Mouse (Mus musculus) neutrophil, adult 5-6 weeks (primary cell): ENCODE measurements at regions not wholly inside any gene's neighbourhood (a gene's known extent, or its start where the extent isn't known, plus 50 kb on each side); places are given as distances from the start of the nearest gene placed in this dataset.

Experiments
- ATAC-seq: fragments of 151-379, 151-347 bp; 2 replicates; pipeline ENCODE4 v1.8.0; 2017; ENCODE audit warnings: mild to moderate bottlenecking, moderate TSS enrichment; ENCODE audit not compliant: insufficient number of reproducible peaks, poor library complexity, low FRiP score, severe bottlenecking; ENCODE audit errors: extremely low read depth

DNA sequence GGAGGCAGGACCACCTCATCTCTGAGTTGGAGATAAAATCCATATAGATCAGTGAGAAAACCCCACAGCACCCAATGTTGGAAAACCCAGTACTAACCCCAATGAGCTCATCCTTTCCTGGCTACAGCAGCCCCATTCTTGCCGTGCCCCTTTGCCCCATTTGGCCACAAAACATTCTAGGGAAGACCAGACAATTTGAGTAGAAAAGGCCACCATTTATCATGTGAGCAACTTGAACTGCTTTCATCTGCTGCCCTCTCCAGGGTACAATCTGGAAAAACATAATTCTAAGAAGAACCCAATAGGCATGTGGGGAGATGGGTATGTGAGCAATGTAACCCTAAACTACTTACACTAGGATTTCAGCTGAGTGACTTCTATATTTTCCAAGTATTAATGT, 274.7 kb downstream of the Tex13c3 start:
- no peak for ATAC-seq

- ATAC-seq, result no peak
Measured at GRCm38 (mm10) chrX:19202542-19202941, 278.6 kb downstream of the Tex13c3 start.

DNA sequence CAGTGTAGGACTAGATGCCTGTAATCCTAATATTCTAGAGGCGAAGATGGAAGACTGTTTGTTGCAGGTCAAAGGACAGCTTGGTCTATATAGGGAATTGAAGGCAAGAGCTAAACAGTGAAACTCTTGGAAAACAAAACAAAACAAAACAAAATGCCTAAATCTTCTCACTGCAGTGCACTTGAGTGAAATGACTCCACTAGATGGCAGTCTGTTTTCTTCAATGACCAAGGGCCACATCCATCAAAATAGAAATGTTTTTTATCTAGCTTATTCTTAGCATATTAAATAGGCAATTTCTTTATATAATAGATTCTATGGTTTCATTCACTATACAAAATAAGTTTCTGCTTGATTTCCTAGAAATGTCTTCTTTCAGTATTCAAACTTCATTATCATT, 279.7 kb downstream of the Tex13c3 start:
- no peak for ATAC-seq

- no peak for ATAC-seq
Measured at GRCm38 (mm10) chrX:19199531-19199930, 281.6 kb downstream of the Tex13c3 start.

DNA sequence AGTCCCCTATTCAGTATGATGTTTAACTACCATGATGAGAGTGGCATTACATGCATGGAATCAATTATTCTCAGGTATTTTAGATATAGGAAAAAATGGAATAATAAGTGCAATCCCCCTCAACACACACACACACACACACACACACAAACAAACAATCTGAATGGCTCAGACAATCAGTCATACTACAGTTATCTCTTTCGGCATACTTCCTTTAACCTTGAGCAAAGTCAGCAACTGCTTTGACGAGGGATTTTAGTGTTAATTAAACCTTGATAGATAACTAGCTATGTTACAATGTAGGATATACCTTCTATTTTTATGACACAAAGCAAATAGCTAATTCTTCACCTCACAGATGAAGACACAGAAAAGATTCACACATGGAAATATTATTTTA, 312.1 kb downstream of the Tex13c3 start:
- ATAC-seq, result no peak

- ATAC-seq, result no peak
Measured at GRCm38 (mm10) chrX:19168546-19168945, 312.6 kb downstream of the Tex13c3 start.

GRCm38 (mm10) chrX:19168111-19168510, 313.0 kb downstream of the Tex13c3 start:
- ATAC-seq, result no peak

DNA sequence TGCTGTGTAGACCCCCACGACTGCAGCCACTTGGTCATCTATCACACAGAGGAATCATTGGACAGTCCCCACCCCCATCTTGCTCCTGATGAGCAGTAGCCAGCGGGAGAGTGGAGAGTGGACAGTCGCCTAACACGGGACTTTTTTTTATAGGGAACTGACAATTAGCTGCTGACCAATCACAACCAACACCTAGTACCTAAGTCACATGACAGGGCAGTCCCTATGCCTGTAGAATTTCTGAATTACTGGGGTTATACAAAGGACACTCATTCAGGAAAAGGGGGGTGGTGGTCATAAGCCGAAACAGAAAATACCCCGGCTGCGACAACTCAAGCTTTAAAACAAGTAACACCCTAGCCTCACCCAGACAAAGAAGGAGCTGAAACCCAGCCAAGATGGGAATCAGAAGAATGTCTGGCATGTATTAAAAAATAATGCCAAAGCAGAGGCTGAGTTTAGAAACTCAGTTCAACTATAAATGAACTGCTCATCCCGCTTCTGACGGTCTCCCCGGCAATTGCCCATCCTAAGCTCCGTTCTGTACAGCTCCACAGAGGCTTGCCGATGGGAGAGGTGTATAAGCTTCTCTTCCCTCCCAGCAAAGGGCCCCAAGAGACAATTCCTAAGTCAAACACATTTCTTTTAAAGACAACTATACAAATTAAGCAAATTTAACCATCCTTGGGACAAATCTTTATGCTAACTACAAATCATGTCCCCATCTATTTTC, 313.8 kb downstream of the Tex13c3 start:
- peak; percentile 69; the same call in 1 of the 2 replicates for ATAC-seq

GRCm38 (mm10) chrX:19165891-19166644, 315.1 kb downstream of the Tex13c3 start:
- no peak for ATAC-seq

GRCm38 (mm10) chrX:19164151-19164550, 317.0 kb downstream of the Tex13c3 start:
- no peak for ATAC-seq

GRCm38 (mm10) chrX:19162958-19163357, 318.2 kb downstream of the Tex13c3 start:
- no peak for ATAC-seq

DNA sequence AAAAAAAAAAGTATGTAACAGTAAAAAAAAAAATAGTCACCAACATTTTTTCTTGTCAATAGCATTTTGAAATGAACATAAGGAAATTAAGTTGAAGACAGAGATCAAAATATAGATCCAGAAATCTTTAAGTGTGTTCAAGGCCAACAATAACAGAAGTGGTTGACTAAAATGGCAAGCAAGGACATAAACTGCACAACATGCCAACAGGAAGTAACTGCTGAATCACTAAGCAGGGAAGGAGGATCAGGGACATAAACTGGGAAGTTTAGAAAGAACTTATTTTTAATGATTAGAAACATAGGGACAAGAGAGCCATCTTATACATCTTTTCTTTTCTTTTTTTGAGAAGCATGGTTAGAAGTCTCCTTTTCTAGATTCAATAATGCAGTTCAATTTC, 318.8 kb downstream of the Tex13c3 start:
- ATAC-seq, result no peak

- no peak for ATAC-seq
Measured at GRCm38 (mm10) chrX:19160275-19160930, 320.7 kb downstream of the Tex13c3 start.

DNA sequence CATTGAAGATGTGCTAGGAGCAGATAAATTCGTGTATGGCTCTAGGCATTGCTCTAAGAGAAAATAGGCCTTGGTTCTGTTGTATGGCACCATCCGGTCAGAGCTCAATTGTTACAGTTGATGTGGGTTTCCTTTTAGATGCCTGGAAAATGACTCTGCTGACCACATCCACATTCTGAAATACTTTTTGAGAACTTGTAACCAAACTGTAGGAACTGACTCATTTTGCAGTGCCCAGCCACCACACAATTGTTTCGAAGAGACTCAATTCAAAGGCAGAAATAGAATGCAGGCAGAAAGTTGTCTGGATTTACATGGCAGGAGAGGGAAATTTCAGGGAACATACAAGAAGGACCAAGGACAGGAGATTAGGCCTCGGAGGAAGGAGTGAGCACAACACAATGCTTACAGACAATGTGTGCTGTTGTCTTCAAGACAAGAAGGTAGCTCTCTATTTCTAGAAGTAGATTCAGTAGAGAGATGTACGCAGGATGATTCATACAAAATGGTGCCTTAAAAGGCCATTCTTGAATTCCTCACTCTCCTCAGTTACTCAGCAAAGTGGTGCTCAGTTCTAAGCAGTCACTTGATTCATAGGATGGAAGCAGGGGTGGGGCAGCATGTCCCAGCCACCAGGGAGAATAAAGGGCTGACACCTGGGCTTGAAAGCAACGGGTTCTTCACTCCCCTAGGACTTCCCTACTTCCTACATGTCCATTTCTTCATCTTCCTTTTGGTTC, 323.5 kb downstream of the Tex13c3 start:
- ATAC-seq, result peak; percentile 30; the same call in 1 of the 2 replicates

DNA sequence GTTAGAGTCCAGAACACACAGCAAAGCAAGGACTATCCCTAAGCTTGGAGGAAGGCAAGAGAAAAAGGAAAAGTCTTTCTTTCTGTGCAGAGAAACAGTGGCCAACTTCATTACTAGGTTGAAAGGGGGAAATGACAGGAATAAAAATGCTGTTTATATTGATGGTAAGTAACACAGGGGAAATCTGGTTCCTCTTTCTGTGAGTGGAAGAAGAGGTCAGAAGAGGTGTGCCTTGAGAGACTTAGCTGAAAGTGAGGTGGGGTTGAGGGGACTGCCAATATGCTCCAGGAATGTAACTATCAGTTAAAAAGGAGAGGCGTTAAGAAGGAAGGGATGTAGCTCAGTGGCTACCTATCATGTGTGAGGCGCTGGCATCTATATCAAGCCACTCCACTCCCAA, 327.5 kb downstream of the Tex13c3 start:
- no peak for ATAC-seq

- no peak for ATAC-seq
Measured at GRCm38 (mm10) chrX:19152170-19152861, 328.8 kb downstream of the Tex13c3 start.

GRCm38 (mm10) chrX:19150606-19151005, 330.5 kb downstream of the Tex13c3 start:
- ATAC-seq, result no peak

- ATAC-seq, result no peak
Measured at GRCm38 (mm10) chrX:19148672-19149071, 332.4 kb downstream of the Tex13c3 start.

GRCm38 (mm10) chrX:19148251-19148650, 332.9 kb downstream of the Tex13c3 start:
- ATAC-seq, result no peak
